Mouse (Mus musculus) erythroblast, embryonic 14.5 days (primary cell): ENCODE results near the gene Gpr146. TPM values are rescaled to one million over a fixed set of nuclear protein-coding genes. Genes with fewer than 3 reads are reported as not detected.

Experiments
- H3K27me3 ChIP-seq: 2 replicates; pipeline ENCODE4 v1.6.1; 2012; ENCODE audit warnings: inconsistent platforms; ENCODE audit not compliant: control insufficient read depth
- H3K36me3 ChIP-seq: 2 replicates; pipeline ENCODE4 v1.6.1; 2012; ENCODE audit warnings: mild to moderate bottlenecking, inconsistent platforms; ENCODE audit not compliant: control insufficient read depth
- H3K4me1 ChIP-seq: 2 replicates; pipeline ENCODE4 v1.6.1; 2012; ENCODE audit warnings: inconsistent platforms; ENCODE audit not compliant: control insufficient read depth
- H3K4me3 ChIP-seq: replicated peaks from 2 replicates; pipeline ENCODE3; 2012; ENCODE audit warnings: moderate library complexity, mild to moderate bottlenecking, inconsistent platforms
- H3K9me3 ChIP-seq: 2 replicates; pipeline ENCODE4 v1.6.1; 2012; ENCODE audit warnings: low read length, inconsistent platforms, mixed read lengths; ENCODE audit not compliant: control insufficient read depth
- GATA1 ChIP-seq: IDR thresholded peaks from 2 replicates; pipeline ENCODE4 v1.6.1; 2012; ENCODE audit warnings: low read length, inconsistent platforms, mixed read lengths
- TAL1 ChIP-seq: IDR thresholded peaks from 3 replicates; pipeline ENCODE4 v1.6.1; 2012; ENCODE audit warnings: low read length, inconsistent platforms, mixed read lengths
- polyA plus RNA-seq: library from polyadenylated mRNA; stranded (reverse); fragments of >175 nt; gene quantifications from 2 replicates; pipeline ENCODE4 v1.2.3, GENCODE M21; 2012

The Gpr146 gene
- polyA plus RNA-seq, 1 experiment, result 8.1 TPM

DNA sequence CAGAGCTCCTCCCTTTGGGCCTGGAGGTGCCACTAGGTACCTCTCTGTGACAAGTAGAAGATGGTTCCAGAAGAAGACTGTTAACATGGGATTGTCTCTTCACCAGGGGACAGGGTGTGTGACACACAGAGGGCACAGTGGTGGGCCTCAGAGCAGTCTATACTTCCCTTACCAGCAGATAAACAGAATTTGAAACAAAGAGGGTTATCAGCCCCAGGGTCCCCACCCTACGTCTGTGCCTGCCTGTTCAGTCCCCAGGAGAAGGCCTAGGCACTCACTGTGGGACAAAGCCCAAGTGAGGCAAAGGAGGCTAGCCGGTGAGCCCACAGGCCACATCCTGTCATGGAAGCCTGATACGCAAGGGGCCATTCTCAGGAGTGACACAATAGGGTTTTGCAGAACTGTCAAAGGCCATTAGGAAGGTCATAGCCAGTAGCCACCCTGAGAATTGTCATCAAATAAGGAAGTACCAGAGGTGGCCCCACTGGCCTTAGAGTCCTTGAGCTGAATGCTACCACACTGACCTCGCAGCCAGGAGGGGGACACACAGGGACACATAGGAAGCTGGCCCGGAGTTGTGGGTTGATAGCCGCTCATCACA, 27.4 kb downstream of the Gpr146 start, which contains the start of gene C130050O18Rik:
TSS of gene C130050O18Rik (plus strand) at position 480 of the 601 bp plus-strand sequence.
- Histone ChIP-seq H3K4me3 (no peak within 1 kb of the TSS), H3K27me3 (no peaks in the 10 kb centered on the region), H3K9me3 (no peaks in the 10 kb centered on the region), H3K36me3 (no peaks in the 10 kb centered on the region; the same call in 1 of the 2 replicates), H3K4me1 (peaks cover 30% of the 10 kb centered on the region)
- TF ChIP-seq GATA1, result no peak
- TF ChIP-seq TAL1, result no peak

DNA sequence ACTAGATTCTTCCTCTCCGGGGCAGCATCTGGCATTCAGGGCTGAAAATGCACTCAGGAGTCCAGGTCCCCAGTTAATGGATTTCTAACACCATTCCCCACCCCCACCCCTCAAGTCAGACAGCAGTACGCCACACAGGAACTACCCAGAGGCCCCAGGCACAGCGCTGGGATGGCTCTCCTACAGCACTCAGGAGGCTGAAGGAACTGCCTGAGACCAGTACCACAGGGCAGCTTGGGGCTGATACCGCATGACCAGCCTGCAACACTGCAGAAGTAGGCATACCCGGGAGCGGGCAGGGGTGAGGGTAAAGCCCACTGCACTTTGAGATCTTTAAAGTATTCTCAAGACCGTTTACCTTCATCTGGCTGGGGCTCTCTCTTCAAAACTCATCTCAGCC, 28.0 kb downstream of the Gpr146 start:
- no peaks in the 10 kb centered on the region for H3K9me3 ChIP-seq
- no peaks in the 10 kb centered on the region for H3K36me3 ChIP-seq
- H3K27me3 ChIP-seq, result no peaks in the 10 kb centered on the region
- peaks cover 30% of the 10 kb centered on the region for H3K4me1 ChIP-seq
- TF ChIP-seq GATA1 (no peak), TAL1 (no peak)
- H3K4me3 ChIP-seq, result no peak overlapping the region

DNA sequence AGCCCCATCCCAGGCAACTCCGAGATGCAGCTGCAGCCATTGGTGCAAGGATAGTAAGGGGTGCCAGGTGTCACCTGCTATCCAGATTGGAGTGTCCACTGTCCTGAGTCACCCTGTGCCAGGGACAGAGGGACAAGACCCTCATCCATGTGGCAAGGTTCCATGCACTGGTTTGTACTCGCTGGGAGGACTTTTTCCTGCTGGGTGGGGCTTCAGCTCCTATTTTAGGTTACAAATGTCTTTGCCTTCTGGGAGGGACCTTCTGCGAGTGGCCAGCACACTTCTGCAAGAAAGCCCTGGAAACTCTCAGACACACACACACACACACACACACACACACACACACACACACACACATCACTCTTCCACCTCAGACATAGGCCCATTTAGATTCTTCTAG, 28.5 kb downstream of the Gpr146 start:
- no peaks in the 10 kb centered on the region for H3K9me3 ChIP-seq
- H3K36me3 ChIP-seq, result no peaks in the 10 kb centered on the region
- H3K27me3 ChIP-seq, result no peaks in the 10 kb centered on the region
- TF ChIP-seq GATA1 (no peak), TAL1 (no peak)
- no peak overlapping the region for H3K4me3 ChIP-seq
- H3K4me1 ChIP-seq, result peaks cover 28% of the 10 kb centered on the region

DNA sequence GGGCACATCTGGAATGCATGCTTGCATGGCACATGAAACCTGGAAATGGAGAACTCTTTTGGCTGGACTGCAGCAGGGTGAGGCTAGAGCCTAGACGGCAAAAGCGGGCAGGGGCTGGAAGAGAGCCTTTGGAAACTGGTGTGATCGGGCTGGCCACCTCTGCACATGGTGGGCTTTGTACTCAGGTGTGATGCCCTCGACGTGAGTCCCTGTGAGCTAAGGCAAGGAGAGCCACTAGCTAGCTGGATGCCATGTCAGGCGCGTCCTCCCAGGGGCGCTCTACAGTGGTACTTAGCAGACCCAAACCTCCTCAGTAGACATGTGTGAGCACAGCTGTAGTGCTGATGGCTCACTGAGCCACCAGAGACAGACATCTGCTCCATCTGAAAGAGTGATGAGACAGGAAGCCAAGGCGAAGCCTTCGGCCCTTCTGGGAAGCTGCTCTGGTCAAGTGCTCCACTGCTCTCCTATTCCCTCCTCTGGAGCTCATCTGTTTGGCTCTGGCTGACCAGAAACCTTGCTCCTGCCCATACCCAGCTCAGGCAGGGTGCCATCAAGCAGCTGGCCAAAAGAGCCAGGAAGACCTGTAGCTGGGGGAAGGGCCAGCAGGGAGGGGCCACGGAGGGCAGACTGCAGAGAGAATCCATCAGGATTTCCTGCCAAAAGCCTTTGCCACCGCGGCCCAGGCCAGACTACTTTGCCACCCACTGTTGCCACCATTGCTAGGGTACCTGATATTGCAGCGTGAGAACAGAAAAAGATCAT, 29.8 kb downstream of the Gpr146 start:
- Histone ChIP-seq H3K36me3 (no peaks in the 10 kb centered on the region), H3K4me1 (peaks cover 28% of the 10 kb centered on the region), H3K4me3 (no peak overlapping the region), H3K9me3 (no peaks in the 10 kb centered on the region), H3K27me3 (no peaks in the 10 kb centered on the region)
- TF ChIP-seq TAL1 (no peak), GATA1 (no peak)

- Histone ChIP-seq H3K27me3 (no peaks in the 10 kb centered on the region), H3K36me3 (no peaks in the 10 kb centered on the region), H3K4me1 (peaks cover 28% of the 10 kb centered on the region), H3K9me3 (no peaks in the 10 kb centered on the region), H3K4me3 (no peak overlapping the region)
- TF ChIP-seq TAL1 (no peak), GATA1 (no peak)
Measured at GRCm38 (mm10) chr5:139408511-139408910, 31.0 kb downstream of the Gpr146 start.

GRCm38 (mm10) chr5:139409412-139409811, 31.9 kb downstream of the Gpr146 start:
- Histone ChIP-seq H3K27me3 (no peaks in the 10 kb centered on the region), H3K36me3 (peaks cover 4% of the 10 kb centered on the region), H3K9me3 (no peaks in the 10 kb centered on the region), H3K4me1 (peaks cover 19% of the 10 kb centered on the region), H3K4me3 (no peak overlapping the region)
- TF ChIP-seq TAL1, result no peak
- TF ChIP-seq GATA1, result no peak

DNA sequence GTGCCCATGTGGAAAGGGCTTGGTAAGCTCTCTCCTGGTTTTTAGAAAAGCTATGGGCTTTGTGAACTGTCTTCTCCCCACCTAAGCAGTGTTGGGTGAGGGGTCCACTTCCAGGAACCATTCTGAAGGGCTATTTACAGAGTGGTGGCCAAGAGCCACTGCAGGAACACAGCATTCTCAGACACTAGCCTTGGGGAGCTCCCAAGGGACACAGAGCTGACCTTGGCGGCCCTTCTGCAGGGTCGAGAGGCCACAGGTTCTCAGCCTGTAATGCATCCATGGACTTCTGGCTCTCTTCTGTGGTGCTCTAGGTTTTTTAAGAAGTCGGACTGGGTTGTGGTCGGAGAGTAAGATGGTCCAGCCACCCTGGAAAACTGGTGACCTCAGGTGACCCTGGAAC, 32.6 kb downstream of the Gpr146 start:
- Histone ChIP-seq H3K9me3 (no peaks in the 10 kb centered on the region), H3K36me3 (peaks cover 10% of the 10 kb centered on the region), H3K4me3 (no peak overlapping the region), H3K27me3 (no peaks in the 10 kb centered on the region), H3K4me1 (peaks cover 12% of the 10 kb centered on the region)
- no peak for TF ChIP-seq GATA1

- Histone ChIP-seq H3K9me3 (no peaks in the 10 kb centered on the region), H3K4me3 (no peak overlapping the region), H3K36me3 (peaks cover 11% of the 10 kb centered on the region), H3K27me3 (no peaks in the 10 kb centered on the region), H3K4me1 (peaks cover 3% of the 10 kb centered on the region)
- TF ChIP-seq GATA1 (no peak), TAL1 (no peak)
Measured at GRCm38 (mm10) chr5:139411117-139411516, 33.6 kb downstream of the Gpr146 start.

GRCm38 (mm10) chr5:139411665-139412314, 34.3 kb downstream of the Gpr146 start:
- H3K9me3 ChIP-seq, result peaks cover under 1% of the 10 kb centered on the region; the same call in 1 of the 2 replicates
- H3K27me3 ChIP-seq, result no peaks in the 10 kb centered on the region
- H3K4me1 ChIP-seq, result no peaks in the 10 kb centered on the region
- H3K36me3 ChIP-seq, result peaks cover 11% of the 10 kb centered on the region
- no peak overlapping the region for H3K4me3 ChIP-seq
- no peak for TF ChIP-seq GATA1
